Mouse (Mus musculus) erythroblast, embryonic 14.5 days (primary cell): ENCODE results near the gene Gemin8.

Source experiments
- GATA1 ChIP-seq: IDR thresholded peaks from 2 replicates; pipeline ENCODE4 v1.6.1; 2012; ENCODE audit warnings: low read length, inconsistent platforms, mixed read lengths
- TAL1 ChIP-seq: IDR thresholded peaks from 3 replicates; pipeline ENCODE4 v1.6.1; 2012; ENCODE audit warnings: low read length, inconsistent platforms, mixed read lengths

GRCm38 (mm10) chrX:166236131-166236530, 65.9 kb downstream of the Gemin8 start:
- TF ChIP-seq TAL1 (no peak), GATA1 (no peak)
